Mouse (Mus musculus) brain, embryonic 14.5 days (tissue): ENCODE measurements around the gene Nhej1.

Source experiments
- CTCF ChIP-seq: fragments of 200-500 bp; IDR thresholded peaks from 2 replicates; pipeline ENCODE4 v1.5.1; 2012; ENCODE audit warnings: inconsistent platforms, mild to moderate bottlenecking, moderate library complexity, borderline replicate concordance; ENCODE audit not compliant: insufficient read depth, insufficient read length; ENCODE audit errors: extremely low read depth
- POLR2A ChIP-seq: fragments of 200-500 bp; IDR thresholded peaks from 2 replicates; pipeline ENCODE4 v1.6.1; 2012; ENCODE audit warnings: mild to moderate bottlenecking, inconsistent platforms, borderline replicate concordance; ENCODE audit not compliant: poor library complexity, insufficient read depth, insufficient read length, severe bottlenecking; ENCODE audit errors: extremely low read depth

GRCm38 (mm10) chr1:74936221-74936830 lies 188.7 kb downstream of the Nhej1 start:
- no peak for TF ChIP-seq CTCF
- TF ChIP-seq POLR2A, result no peak
